Comparison of ENCODE assay signal across 10 mouse cellular contexts in genomic region chr13:104681212-104681611, GRCm38 (mm10).
A peak's percentile ranks its signal among the peaks of the same experiment; 100 is the strongest.
DNase-seq lines count a peak whose midpoint lies in the region; ATAC-seq and TF ChIP-seq lines count a peak whose summit lies in the region.
"Had no signal": no experiment of that assay in that cellular context is flagged by ENCODE, and none has a peak within 500 bp of the region (broad histone marks: within the 10 kb centered on the region; RNA-seq: fewer than 3 reads in every experiment).

No protein-coding gene starts in this region.

- no peak overlapping the region for H3K27ac ChIP-seq in gastrocnemius, adult 2 months
- H3K27ac ChIP-seq: embryonic facial prominence, embryonic 12.5 days had no signal

- peak; percentile 73 for TF ChIP-seq CTCF in gastrocnemius, adult 2 months (IDR thresholded peaks at IDR 0.05)

- no peak for DNase-seq in gastrocnemius, adult 2 months
- no peak for DNase-seq in gastrocnemius, postnatal 4 days (ENCODE audit: low spot score in 2 of 2)
- DNase-seq in left cerebral cortex, postnatal 14 days (ENCODE audit: low spot score in 2 of 2): peak; percentile 28 to 37
- no peak for DNase-seq in left cerebral cortex, adult 18-20 months (ENCODE audit: low spot score in 2 of 2)
- DNase-seq in adipocyte (ENCODE audit: low spot score): peak; percentile 66
- peak; percentile 44 for DNase-seq in retina, embryonic 14.5 days (ENCODE audit: low spot score)
- DNase-seq in frontal cortex, postnatal 14 days (ENCODE audit: low spot score in 2 of 2): no peak

- ATAC-seq in erythroid progenitor cell, adult 5-6 weeks (replicated peaks; ENCODE audit: low FRiP score, poor library complexity, severe bottlenecking): no peak

- intact Hi-C loops in gastrocnemius, adult 2 months (cut with DNase I): loop anchor here (2.0 to 10.0 kb wide), 3 partner anchors 106 to 396 kb away; no protein-coding TSS in a partner anchor
- intact Hi-C loops in left cerebral cortex, postnatal 14 days (cut with DNase I): loop anchor here (5.0 kb wide), 1 partner anchor 394 kb away; the partner anchor contains the start of gene Adamts6

- no peak overlapping the region for H3K4me3 ChIP-seq in gastrocnemius, adult 2 months
- H3K4me3 ChIP-seq: embryonic facial prominence, embryonic 12.5 days; megakaryocyte, embryonic 14.5 days had no signal

Comparison
In these comparisons a context has a peak if more than half of its experiments do, and no peak if none do; other contexts are left out.
1. DNase-seq: peak in left cerebral cortex, postnatal 14 days (2 of 2), adipocyte (single experiment) and retina, embryonic 14.5 days (single experiment); none in gastrocnemius, adult 2 months (single experiment), gastrocnemius, postnatal 4 days (0 of 2), left cerebral cortex, adult 18-20 months (0 of 2) and frontal cortex, postnatal 14 days (0 of 2).